Mouse (Mus musculus) layer of hippocampus, adult 9-10 months (tissue): ENCODE measurements around the gene Zfhx3.

Source experiments
- DNase-seq: peaks from one replicate; pipeline ENCODE4 v3.0.0; 2022; ENCODE audit warnings: low spot score

Zfhx3 gene

DNA sequence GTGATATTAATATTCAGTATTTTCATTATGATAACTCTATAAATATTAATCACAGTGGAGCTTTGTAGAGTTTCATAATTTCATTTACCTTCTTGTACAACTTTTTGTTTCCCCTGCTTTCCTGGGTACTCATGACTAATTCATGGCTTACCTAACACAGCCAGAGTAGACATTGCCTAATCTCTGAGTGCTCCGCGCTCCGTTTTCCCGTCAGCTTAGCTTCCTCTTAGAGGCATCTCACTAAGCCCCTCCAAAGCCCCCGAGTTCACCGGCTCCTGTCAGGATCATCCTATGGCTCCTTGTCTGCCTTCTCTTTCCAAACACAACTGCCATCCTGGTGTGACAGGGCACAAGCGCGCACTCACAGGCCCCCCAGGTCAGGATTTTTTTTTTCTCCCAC, 916.6 kb downstream of the Zfhx3 start:
- no peak for DNase-seq

- DNase-seq, result no peak
Measured at GRCm38 (mm10) chr8:108859983-108860382, 917.5 kb downstream of the Zfhx3 start.

- DNase-seq, result no peak
Measured at GRCm38 (mm10) chr8:108863440-108863839, 921.0 kb downstream of the Zfhx3 start.

DNA sequence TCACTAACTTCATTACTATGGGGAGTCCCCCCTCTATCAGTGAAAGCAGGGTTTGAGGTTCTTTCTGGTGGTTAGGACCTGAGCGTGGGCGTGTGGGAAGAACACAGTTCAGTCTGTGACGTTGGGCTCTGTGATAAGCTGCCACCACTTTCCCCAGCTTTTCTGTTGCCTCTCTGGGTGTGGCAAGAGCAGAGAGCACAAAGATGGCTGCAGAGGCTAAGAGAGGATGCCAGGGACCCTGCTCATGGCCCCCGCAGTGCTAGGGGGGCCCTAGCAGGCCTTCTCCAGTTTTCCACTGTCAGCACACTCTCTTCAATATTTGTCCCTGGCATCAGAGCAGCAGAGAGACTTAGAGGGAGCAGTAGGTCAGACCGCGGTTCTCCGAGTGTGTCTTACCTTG, 924.0 kb downstream of the Zfhx3 start:
- DNase-seq, result no peak

- no peak for DNase-seq
Measured at GRCm38 (mm10) chr8:108867482-108868258, 925.2 kb downstream of the Zfhx3 start.

DNA sequence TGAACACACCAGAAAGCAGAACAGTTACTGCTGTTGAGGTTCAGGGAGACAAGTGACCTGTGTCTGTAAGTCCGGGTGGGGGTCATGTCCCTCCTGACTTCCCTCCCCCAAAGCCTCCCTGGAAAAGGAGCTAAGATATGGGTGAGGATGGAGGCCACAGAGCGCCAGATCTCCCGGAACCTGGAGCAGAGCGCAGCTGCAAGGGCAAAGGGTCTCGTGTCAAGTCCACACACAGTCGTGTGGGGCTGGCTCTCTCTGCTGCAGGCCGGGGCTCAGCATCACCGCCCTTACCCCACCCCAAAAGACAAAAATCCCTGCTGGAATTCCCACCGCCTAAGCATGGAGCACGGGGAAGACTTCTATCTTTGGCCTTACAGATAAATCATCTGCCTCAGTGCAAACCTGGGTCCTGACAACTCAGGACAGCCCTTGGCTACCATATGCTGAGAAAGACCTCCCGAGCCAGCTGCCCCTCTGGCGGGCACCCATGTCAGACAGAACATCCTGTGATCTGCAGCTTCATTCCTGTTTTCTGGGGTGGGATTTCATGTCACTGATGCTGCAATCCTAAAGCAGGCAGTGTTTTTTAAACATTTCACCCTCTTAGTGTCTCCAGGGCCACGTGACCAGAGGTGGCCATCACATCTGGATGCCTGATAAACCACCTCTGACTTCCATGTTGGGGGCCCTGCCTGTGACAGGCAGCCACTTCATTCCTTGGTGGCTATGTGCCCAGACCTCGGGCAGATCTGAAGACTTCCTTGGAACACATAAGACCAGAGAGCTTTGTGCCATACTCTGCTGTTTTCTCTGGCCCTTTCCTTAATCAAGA, 926.0 kb downstream of the Zfhx3 start:
- DNase-seq, result no peak

GRCm38 (mm10) chr8:108869420-108869819, 927.0 kb downstream of the Zfhx3 start:
- no peak for DNase-seq

DNA sequence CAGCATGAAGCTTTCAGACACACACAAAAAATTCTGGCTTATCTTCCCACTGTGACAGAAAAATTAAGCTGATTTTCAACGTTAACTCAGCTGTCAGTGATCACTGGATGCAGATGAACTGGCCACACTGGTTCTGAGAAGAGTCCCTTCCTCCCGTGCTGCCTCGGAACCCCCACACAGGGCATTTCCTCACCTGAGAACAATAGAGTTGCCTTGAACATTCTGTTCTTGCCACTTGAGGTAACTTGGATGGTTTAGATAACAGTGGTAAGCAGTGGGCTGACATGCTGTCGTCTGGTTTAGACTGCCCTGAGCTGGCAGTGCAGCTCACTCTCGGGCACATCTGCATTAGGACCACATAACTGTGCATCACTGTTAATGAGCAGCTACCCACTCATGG, 927.5 kb downstream of the Zfhx3 start:
- DNase-seq, result no peak

- no peak for DNase-seq
Measured at GRCm38 (mm10) chr8:108870371-108870770, 927.9 kb downstream of the Zfhx3 start.

DNA sequence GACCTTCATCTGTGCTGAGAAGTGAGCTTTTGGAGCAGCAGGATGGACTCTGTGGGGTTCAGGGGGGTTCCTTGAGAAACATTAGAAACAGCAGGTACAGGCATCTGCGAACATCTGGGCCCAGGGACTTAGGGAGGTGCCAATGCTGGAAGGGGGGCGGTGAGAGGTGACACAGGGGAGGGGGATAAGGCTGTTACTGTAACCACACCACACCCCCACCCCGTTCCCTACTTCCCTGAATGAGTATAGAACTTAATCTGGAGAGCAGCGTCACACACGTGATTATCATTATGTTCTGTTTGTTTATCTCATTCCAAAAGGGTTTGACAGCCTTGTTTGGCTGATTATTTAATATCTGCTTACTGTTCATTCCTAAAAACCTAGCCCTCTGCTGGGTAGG, 933.3 kb downstream of the Zfhx3 start:
- DNase-seq, result no peak

- no peak for DNase-seq
Measured at GRCm38 (mm10) chr8:108880101-108880500, 937.7 kb downstream of the Zfhx3 start.

DNA sequence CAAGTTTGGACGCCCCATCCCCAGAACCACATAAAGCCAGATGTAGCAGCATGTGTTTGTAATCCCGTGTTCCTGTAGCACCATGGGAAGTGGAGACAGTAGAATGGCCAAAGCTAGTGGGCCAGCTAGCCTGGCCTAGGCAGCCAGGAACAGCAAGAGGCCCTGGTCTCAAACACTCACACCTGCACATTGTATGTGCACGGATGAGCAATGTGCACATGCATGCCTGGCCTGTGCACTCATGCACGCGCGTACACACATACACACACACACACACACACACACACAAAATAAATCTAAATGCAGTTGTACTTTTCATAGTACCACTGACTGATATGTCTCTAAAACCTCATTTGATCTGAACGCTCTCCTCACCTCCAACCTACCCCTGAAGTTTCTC, 938.9 kb downstream of the Zfhx3 start:
- no peak for DNase-seq

DNA sequence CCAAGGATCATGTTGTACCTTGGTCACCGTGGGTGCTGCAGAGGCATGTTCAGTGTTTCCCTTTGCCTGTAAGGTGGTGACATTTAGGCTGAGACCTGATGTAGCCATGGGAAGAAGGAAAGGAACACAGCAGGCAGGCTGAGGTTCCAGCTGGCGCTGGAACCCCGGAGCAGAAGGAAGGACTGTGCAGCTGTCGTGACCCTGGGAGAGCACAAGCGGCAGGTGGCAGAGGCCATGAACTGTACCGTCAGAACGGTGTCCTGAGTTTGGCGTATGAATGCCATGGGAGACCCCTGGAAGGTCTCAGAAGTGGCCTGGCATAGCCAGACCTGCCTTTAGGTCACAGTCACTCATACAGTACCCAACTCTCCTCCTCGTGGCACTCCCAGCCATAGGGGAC, 939.6 kb downstream of the Zfhx3 start:
- no peak for DNase-seq

DNA sequence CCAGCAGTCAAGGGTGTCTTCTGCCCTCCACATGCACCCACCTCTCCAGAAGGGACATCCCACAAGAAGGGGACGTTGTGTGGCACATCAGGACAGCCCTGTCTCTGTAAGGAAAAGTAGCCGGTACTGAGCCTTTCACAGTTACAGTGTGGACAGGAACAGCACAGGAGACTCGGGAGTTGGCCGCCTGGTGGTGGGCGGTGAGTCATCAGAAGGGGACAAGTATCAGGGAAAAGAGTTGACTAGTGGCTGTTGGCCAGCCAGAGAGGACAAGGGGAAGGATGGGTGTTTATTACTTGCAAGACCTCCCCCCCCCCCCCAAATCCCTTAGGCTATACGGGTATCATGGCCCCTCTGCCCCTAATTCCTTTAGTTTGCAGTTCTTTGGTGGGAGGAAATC, 940.9 kb downstream of the Zfhx3 start:
- DNase-seq, result no peak

DNA sequence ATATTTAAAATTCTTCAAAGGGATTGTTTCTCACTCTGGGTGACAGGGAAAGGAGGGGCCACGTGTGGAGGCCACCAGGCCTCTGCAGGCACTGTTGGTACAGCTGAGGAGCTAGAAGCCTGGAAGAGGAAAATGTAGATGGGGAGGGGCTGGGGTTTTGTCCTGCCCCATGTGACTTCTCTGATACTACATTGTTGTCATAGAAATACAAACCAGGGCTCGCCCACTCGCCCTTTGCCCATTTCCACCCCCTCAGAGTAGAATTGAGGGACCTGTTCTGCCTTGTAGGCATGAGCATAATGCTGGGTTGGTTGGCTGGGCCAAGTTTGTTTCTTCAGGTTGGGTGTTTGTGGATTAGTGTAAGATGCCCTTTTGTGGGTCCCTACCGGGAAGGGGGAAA, 942.5 kb downstream of the Zfhx3 start:
- no peak for DNase-seq

DNA sequence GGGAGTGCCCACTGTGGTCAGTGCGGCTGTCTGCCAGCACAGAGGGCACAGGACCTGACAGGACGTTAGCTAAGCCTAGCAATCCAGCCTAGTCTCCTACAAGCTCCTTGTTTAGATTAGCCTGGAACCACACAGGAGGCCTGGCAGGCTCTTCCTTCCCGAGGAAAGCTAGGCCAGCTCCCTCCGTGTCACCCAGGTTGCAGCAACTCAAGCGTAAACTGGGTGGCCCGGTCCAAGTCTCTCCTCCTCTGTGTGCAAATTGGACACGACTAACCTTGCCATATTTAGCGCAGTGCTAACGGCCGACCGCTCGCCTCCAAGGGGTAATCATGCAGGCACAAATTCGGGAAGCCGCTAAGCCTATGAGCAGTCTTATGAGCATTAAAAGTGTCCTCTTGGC, 943.0 kb downstream of the Zfhx3 start:
- no peak for DNase-seq

DNA sequence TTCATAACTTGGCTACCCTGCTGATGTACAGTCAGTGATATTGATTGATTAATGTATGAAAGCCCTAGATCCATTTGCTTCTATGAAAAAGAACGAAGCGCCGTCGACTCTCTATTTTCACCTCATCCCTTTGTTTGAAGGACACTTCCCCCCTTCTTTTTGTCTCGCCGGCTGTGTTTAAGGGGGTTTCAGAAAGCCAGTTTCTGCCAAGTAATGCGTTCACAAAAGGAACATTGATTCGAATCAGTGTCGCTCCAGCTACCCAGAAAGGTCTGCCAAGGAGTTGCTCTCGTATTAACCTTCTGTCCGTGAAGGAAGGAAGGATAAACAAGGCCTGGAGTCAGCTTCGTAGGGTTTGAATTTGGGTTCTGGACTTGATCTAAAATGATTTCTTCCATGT, 943.4 kb downstream of the Zfhx3 start:
- DNase-seq, result no peak

DNA sequence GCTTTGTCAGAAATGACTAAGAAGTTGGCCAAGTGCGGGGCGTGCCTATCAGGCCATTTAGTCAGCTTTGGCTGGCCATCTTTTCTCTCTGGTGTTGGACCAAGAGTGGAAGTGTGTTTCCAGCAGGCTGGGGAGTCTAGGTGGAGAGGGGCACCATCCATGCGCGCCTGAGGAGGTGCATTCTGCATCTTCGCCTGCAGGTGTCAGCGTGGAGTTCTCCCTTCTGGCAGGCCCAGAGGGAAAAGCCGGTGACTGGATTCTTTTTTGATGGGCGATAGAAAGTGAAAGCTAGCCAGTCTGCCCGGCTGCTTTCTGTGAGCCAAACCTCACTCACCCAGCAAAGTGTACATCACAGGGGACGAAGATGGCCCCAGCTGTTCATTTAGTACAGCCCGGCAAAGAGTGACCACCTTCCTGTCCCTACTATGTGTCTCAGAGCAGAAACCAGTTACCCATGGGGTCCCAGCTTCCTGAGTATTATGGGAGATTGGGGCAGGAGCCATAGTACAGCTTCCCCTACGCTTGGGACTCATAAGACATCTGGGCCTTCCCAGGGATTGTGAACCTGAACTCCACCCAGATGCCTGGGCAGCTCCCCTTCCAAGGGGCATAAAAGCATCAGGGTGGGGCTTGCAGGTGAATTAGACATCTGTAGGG, 944.3 kb downstream of the Zfhx3 start:
- DNase-seq, result peak; percentile 71

DNA sequence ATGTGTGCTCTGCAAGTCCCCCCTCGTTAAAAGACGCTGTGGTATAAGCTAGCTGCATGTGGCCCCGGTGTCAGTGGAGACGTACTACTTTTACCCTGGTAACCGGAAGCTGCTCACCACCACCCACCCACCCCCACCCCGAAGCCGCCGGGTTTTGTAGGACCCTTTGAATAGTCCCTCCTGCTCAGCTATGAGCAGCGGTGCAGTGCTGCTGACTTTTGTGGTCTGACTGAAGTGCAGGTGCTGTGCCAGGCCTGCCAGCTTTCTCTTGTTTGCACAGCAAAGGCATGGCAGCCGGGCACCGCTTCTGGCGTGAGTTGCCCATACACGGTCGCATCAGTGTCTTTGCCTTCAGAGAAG, 944.8 kb downstream of the Zfhx3 start:
- DNase-seq, result no peak

GRCm38 (mm10) chr8:108887890-108888289, 945.4 kb downstream of the Zfhx3 start:
- no peak for DNase-seq

- no peak for DNase-seq
Measured at GRCm38 (mm10) chr8:108888924-108889323, 946.5 kb downstream of the Zfhx3 start.

GRCm38 (mm10) chr8:108889406-108889805, 947.0 kb downstream of the Zfhx3 start:
- no peak for DNase-seq

- DNase-seq, result no peak
Measured at GRCm38 (mm10) chr8:108894287-108894686, 951.8 kb downstream of the Zfhx3 start.
